Mouse (Mus musculus): Measurements from ENCODE around the gene Nipa1.

The Nipa1 gene

DNA sequence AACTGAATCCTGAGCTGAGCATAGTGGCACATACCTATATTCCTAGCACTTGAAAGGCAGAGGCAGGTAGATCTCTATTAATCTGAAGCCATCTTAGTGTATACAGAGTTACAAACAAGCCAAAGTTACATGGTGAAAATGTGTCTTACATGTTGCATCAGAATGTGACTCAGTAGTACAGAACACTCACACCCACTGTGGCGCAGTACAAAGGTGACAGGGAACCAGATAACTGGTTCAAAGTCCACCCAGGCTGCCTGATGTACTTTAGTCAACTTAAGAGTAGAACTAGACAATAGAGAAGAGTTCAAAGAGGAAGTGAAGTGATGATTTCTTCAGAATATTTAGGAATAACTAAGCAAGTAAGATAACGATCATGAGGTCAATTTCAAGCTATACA lies 84.7 kb downstream of the Nipa1 start:
- DNase-seq (ENCODE audit: low read depth, low spot score), result peak; percentile 24

DNA sequence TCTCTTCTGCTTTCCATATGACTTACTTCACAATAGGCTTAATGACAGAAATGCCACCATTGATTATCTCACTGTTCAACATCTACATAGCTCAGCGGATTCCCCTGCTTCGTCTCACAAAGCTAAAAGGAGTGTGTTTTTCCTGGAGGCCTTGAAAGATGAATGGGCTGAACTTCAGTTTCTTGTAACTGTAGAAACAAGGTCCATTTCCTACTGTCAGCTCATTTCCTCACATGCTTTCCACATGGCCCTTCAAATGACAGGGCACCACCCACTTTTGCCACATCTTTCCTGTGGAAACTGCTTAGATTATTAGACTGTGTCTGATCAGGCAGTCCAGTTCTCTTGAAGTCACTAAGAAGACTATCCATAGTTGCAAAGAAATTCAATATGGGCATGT lies 91.1 kb downstream of the Nipa1 start:
- no peak for DNase-seq (ENCODE audit: low read depth, low spot score)
